Mouse (Mus musculus) small intestine, adult 2 months (tissue): ENCODE data around the gene H2-Oa. TPM values are rescaled to one million over a fixed set of nuclear protein-coding genes. Genes with fewer than 3 reads are reported as not detected.

Experiments used
- H3K27ac ChIP-seq: fragments of 200-500 bp; 2 replicates; pipeline ENCODE4 v1.5.1; 2012; ENCODE audit warnings: low read depth, low read length, control low read depth, inconsistent platforms; ENCODE audit not compliant: insufficient read depth
- H3K27me3 ChIP-seq: fragments of 200-500 bp; 2 replicates; pipeline ENCODE4 v1.6.1; 2012; ENCODE audit warnings: mild to moderate bottlenecking, moderate library complexity, low read length, inconsistent platforms; ENCODE audit not compliant: control insufficient read depth, insufficient read depth
- H3K36me3 ChIP-seq: fragments of 200-500 bp; 2 replicates; pipeline ENCODE4 v1.6.1; 2012; ENCODE audit warnings: mild to moderate bottlenecking, low read length, control low read depth, inconsistent platforms; ENCODE audit not compliant: control insufficient read depth, insufficient read depth
- H3K4me1 ChIP-seq: fragments of 200-500 bp; 2 replicates; pipeline ENCODE4 v1.6.1; 2012; ENCODE audit warnings: low read length, inconsistent platforms, mixed read lengths; ENCODE audit not compliant: control insufficient read depth, insufficient read depth, insufficient read length
- H3K4me3 ChIP-seq: fragments of 200-500 bp; 2 replicates; pipeline ENCODE4 v1.5.1; 2012; ENCODE audit warnings: low read depth, mild to moderate bottlenecking, control low read depth, inconsistent platforms, low read length, moderate library complexity
- CTCF ChIP-seq: fragments of 200-500 bp; IDR thresholded peaks from 2 replicates; pipeline ENCODE4 v1.5.1; 2012; ENCODE audit warnings: low read depth, mild to moderate bottlenecking, control low read depth, inconsistent platforms, low read length, moderate library complexity, mixed read lengths; ENCODE audit not compliant: insufficient replicate concordance, insufficient read length; ENCODE audit errors: extremely low read depth
- POLR2A ChIP-seq: fragments of 200-500 bp; IDR thresholded peaks from 2 replicates; pipeline ENCODE4 v1.6.1; 2012; ENCODE audit warnings: low read depth, mild to moderate bottlenecking, control low read depth, inconsistent platforms, low read length, moderate library complexity
- WGBS: fragments of 180-500 bp; shearing (Covaris S2); methylation state at CpG from one replicate; pipeline ENCODE4 v1.1.7; 2018; 5-methylcytosine and 5-hydroxymethylcytosine counted together
- polyA plus RNA-seq: library from polyadenylated mRNA; depleted of rRNA; stranded (reverse); fragments of >200 nt; gene quantifications from 2 replicates; pipeline ENCODE4 v1.2.3, GENCODE M21; 2012

Gene H2-Oa
- polyA plus RNA-seq, 1 experiment: 16.6 TPM

DNA sequence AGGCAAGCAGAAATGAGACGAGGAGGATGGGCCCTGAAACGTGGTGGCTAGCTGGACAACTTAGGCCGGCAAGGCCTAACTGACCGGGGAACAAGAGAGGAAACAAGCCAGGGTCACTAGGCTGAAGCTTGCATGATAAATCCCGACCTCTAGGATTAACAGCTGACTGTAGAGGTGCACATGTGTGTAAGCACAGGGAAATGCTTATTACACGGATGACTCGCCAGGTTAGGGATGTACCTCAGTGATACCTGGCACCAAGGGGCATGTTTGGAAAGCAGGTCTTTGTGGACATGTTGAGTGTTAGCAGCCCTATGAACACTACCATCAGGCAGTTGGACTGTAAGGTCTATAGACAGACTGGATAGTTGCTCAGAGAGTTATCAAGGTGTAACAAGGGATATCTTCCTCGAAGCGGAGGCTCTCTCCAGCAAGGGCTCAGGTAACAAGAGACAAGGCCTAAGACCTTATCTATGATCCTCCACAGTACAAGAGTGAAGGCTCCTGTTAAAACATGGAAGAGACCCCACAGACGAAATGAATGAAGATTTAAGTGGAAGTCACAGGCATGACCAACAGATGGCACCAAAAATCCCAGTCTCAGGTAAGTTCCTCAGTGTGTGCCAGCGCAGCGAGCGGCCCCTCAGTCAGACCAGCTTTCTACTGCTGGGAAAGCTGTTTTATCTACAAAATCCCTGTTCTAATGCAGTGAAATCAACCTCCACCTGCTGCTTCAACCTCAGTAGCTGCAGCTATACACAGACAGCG, 17.1 kb downstream of the H2-Oa start:
- H3K27ac ChIP-seq: no peak overlapping the region
- 75% methylated on average over 14 of the region's 14 CpGs for WGBS
- TF ChIP-seq CTCF (peak; percentile 20; the same call in 1 of the 2 replicates), POLR2A (no peak)
- no peak overlapping the region for H3K4me3 ChIP-seq
- H3K4me1 ChIP-seq: no peaks in the 10 kb centered on the region
- peaks cover 38% of the 10 kb centered on the region for H3K36me3 ChIP-seq
- H3K27me3 ChIP-seq: no peaks in the 10 kb centered on the region

- Histone ChIP-seq H3K27ac (no peak overlapping the region), H3K36me3 (peaks cover 44% of the 10 kb centered on the region), H3K4me1 (no peaks in the 10 kb centered on the region), H3K27me3 (no peaks in the 10 kb centered on the region), H3K4me3 (no peak overlapping the region)
- TF ChIP-seq CTCF (no peak), POLR2A (no peak)
- 56% methylated on average over 3 of the region's 3 CpGs for WGBS
Observed at GRCm38 (mm10) chr17:34109806-34110195, 17.7 kb downstream of the H2-Oa start.

DNA sequence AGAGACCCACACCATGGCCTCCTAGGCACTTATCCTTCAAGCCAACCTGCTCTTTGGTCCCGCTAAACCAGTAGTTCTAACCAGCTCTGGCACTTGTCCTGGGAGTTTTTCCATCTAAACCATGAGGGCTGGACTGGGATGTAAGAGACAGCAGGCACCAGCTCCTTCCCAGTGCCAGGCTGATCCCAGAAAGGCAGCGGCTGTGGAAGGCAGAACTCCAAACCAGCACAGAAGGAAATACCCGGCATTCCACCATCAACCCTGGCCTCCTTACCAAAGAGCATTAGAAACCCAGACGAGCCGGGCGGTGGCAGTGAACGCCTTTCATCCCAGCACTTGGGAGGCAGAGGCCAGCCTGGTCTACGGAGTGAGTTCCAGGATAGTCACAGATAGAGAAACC, 18.2 kb downstream of the H2-Oa start:
- Histone ChIP-seq H3K27ac (no peak overlapping the region), H3K4me1 (no peaks in the 10 kb centered on the region), H3K4me3 (no peak overlapping the region), H3K27me3 (no peaks in the 10 kb centered on the region), H3K36me3 (peaks cover 49% of the 10 kb centered on the region)
- TF ChIP-seq CTCF (no peak), POLR2A (no peak)
- WGBS: 37% methylated on average over 8 of the region's 8 CpGs

- TF ChIP-seq POLR2A: no peak
- no peak for TF ChIP-seq CTCF
- Histone ChIP-seq H3K27ac (no peak overlapping the region), H3K36me3 (peaks cover 79% of the 10 kb centered on the region), H3K4me1 (peaks cover 7% of the 10 kb centered on the region; the same call in 1 of the 2 replicates), H3K4me3 (no peak overlapping the region), H3K27me3 (no peaks in the 10 kb centered on the region)
- 80% methylated on average over 7 of the region's 7 CpGs for WGBS
Observed at GRCm38 (mm10) chr17:34114114-34114513, 22.0 kb downstream of the H2-Oa start.

DNA sequence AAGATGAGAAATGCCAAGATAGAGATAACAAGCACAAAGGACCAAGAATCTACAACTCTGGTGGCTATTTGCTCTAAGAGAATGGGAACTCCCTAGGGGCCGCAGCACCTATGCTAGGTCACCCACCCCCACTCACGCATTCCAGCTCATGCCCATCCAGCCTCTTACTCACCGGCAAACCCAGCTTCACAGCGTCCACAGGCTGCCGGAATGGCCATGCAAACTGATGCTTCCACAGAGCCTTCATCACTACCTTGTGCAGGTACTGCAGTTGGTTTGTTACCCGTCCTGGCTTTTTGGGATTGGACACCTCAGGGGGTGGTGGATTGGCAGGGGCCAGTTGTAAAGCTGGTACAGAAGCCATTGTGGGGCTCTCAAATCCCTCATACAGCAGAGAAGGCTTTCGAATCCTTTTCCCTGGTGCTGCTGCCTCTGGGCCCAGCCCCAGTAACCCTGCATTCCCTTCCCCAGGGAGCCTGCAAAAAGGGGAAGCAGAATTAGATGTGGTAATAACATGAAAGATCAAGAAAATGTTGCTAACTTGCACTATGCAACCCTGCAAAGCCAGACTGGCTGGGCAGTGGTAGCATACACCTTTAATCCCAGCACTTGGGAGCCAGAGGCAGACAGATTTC, 24.7 kb downstream of the H2-Oa start:
- TF ChIP-seq POLR2A (no peak), CTCF (no peak)
- Histone ChIP-seq H3K27ac (no peak overlapping the region), H3K27me3 (no peaks in the 10 kb centered on the region), H3K4me3 (peak overlapping the region; percentile 66), H3K36me3 (peaks cover 66% of the 10 kb centered on the region), H3K4me1 (peaks cover 7% of the 10 kb centered on the region; the same call in 1 of the 2 replicates)
- 4% methylated on average over 7 of the region's 7 CpGs for WGBS

GRCm38 (mm10) chr17:34117421-34118112, 25.4 kb downstream of the H2-Oa start:
- Histone ChIP-seq H3K36me3 (peaks cover 59% of the 10 kb centered on the region), H3K4me1 (peaks cover 7% of the 10 kb centered on the region; the same call in 1 of the 2 replicates), H3K27ac (no peak overlapping the region), H3K27me3 (no peaks in the 10 kb centered on the region), H3K4me3 (peak overlapping the region; percentile 79)
- 0% methylated on average over 5 of the region's 5 CpGs for WGBS
- TF ChIP-seq CTCF (no peak), POLR2A (no peak)
